Mouse (Mus musculus): Measurements from ENCODE around the gene Bcl2a1d. TPM values are rescaled to one million over a fixed set of nuclear protein-coding genes. Genes with fewer than 3 reads are reported as not detected.
"Not testable (repeated sequence)": the region's sequence is repeated elsewhere in the genome, so short reads cannot be mapped to it uniquely, and the experiment has no call there.

The Bcl2a1d gene
- polyA plus RNA-seq, 1 experiment from 2014 or later: not detected

- Histone ChIP-seq H3K4me2 (ENCODE audit: low read depth, low read length) (peak within 1 kb of the TSS; percentile 50), H3K27ac (ENCODE audit: low read length) (peak within 1 kb of the TSS; percentile 64), H3K9ac (ENCODE audit: low read length) (peak within 1 kb of the TSS; percentile 50), H3K4me3 (replicated peaks; ENCODE audit: low read length) (peak within 1 kb of the TSS; percentile 40)
- not testable (repeated sequence) for H3K9me3 ChIP-seq (replicated peaks; ENCODE audit: control insufficient read depth, low read length); H3K4me1 ChIP-seq (ENCODE audit: control insufficient read depth, insufficient read depth, low read length); H3K36me3 ChIP-seq (ENCODE audit: control insufficient read depth, insufficient read depth, low read length); H3K27me3 ChIP-seq (ENCODE audit: control insufficient read depth, insufficient read depth, low read length)
- ATAC-seq (ENCODE audit: insufficient read depth, low FRiP score): peak; percentile 51; the same call in 1 of the 2 replicates
- 8% methylated on average over 11 of the region's 12 CpGs for WGBS
These were observed 11.7 kb downstream of the Bcl2a1d start, which contains the start of gene Mthfsl for GRCm38 (mm10) chr9:88719989-88720537. Gene Mthfsl, minus strand, starts transcription at chr9:88720296.

GRCm38 (mm10) chr9:88719073-88719921, 12.4 kb downstream of the Bcl2a1d start:
- not testable (repeated sequence) for H3K27ac ChIP-seq (ENCODE audit: low read length); H3K4me1 ChIP-seq (ENCODE audit: control insufficient read depth, insufficient read depth, low read length); H3K36me3 ChIP-seq (ENCODE audit: control insufficient read depth, insufficient read depth, low read length); H3K27me3 ChIP-seq (ENCODE audit: control insufficient read depth, insufficient read depth, low read length); H3K9me3 ChIP-seq (replicated peaks; ENCODE audit: control insufficient read depth, low read length)
- peak overlapping the region; percentile 35; the same call in 1 of the 2 replicates for H3K9ac ChIP-seq (ENCODE audit: low read length)
- WGBS: 16% methylated on average over 21 of the region's 46 CpGs
- H3K4me2 ChIP-seq (ENCODE audit: low read depth, low read length): peak overlapping the region; percentile 47
- peak overlapping the region; percentile 40 for H3K4me3 ChIP-seq (replicated peaks; ENCODE audit: low read length)
- peak; percentile 94 for ATAC-seq (ENCODE audit: insufficient read depth, low FRiP score)

GRCm38 (mm10) chr9:88718593-88718992, 13.1 kb downstream of the Bcl2a1d start:
- not testable (repeated sequence) for H3K27ac ChIP-seq (ENCODE audit: low read length); ATAC-seq (ENCODE audit: insufficient read depth, low FRiP score); H3K4me1 ChIP-seq (ENCODE audit: control insufficient read depth, insufficient read depth, low read length); H3K27me3 ChIP-seq (ENCODE audit: control insufficient read depth, insufficient read depth, low read length); H3K36me3 ChIP-seq (ENCODE audit: control insufficient read depth, insufficient read depth, low read length); H3K4me3 ChIP-seq (replicated peaks; ENCODE audit: low read length); H3K9ac ChIP-seq (ENCODE audit: low read length); H3K9me3 ChIP-seq (replicated peaks; ENCODE audit: control insufficient read depth, low read length)
- 72% methylated on average over 4 of the region's 5 CpGs for WGBS
- H3K4me2 ChIP-seq (ENCODE audit: low read depth, low read length): 0 out of 2 replicates have a peak overlapping the region, but pooled peaks have one; percentile 47

GRCm38 (mm10) chr9:88718140-88718539, 13.6 kb downstream of the Bcl2a1d start:
- H3K9me3 ChIP-seq (replicated peaks; ENCODE audit: control insufficient read depth, low read length); H3K4me2 ChIP-seq (ENCODE audit: low read depth, low read length); H3K4me3 ChIP-seq (replicated peaks; ENCODE audit: low read length); H3K27me3 ChIP-seq (ENCODE audit: control insufficient read depth, insufficient read depth, low read length); H3K36me3 ChIP-seq (ENCODE audit: control insufficient read depth, insufficient read depth, low read length); H3K9ac ChIP-seq (ENCODE audit: low read length); H3K27ac ChIP-seq (ENCODE audit: low read length); H3K4me1 ChIP-seq (ENCODE audit: control insufficient read depth, insufficient read depth, low read length); ATAC-seq (ENCODE audit: insufficient read depth, low FRiP score): not testable (repeated sequence)
- 34% methylated on average over 2 of the region's 2 CpGs for WGBS

- not testable (repeated sequence) for H3K27ac ChIP-seq (ENCODE audit: low read length); H3K4me2 ChIP-seq (ENCODE audit: low read depth, low read length); ATAC-seq (ENCODE audit: insufficient read depth, low FRiP score); H3K4me3 ChIP-seq (replicated peaks; ENCODE audit: low read length); H3K9ac ChIP-seq (ENCODE audit: low read length); H3K36me3 ChIP-seq (ENCODE audit: control insufficient read depth, insufficient read depth, low read length); H3K27me3 ChIP-seq (ENCODE audit: control insufficient read depth, insufficient read depth, low read length); H3K4me1 ChIP-seq (ENCODE audit: control insufficient read depth, insufficient read depth, low read length); H3K9me3 ChIP-seq (replicated peaks; ENCODE audit: control insufficient read depth, low read length)
- 80% methylated on average over 5 of the region's 5 CpGs for WGBS
These were observed 17.2 kb downstream of the Bcl2a1d start for GRCm38 (mm10) chr9:88714515-88714914.

- not testable (repeated sequence) for H3K4me2 ChIP-seq (ENCODE audit: low read depth, low read length); H3K9ac ChIP-seq (ENCODE audit: low read length); ATAC-seq (ENCODE audit: insufficient read depth, low FRiP score); H3K4me3 ChIP-seq (replicated peaks; ENCODE audit: low read length); H3K27me3 ChIP-seq (ENCODE audit: control insufficient read depth, insufficient read depth, low read length); H3K9me3 ChIP-seq (replicated peaks; ENCODE audit: control insufficient read depth, low read length); H3K36me3 ChIP-seq (ENCODE audit: control insufficient read depth, insufficient read depth, low read length); H3K4me1 ChIP-seq (ENCODE audit: control insufficient read depth, insufficient read depth, low read length); H3K27ac ChIP-seq (ENCODE audit: low read length)
- 69% methylated on average over 3 of the region's 3 CpGs for WGBS
These were observed 19.5 kb downstream of the Bcl2a1d start for GRCm38 (mm10) chr9:88712164-88712749.

- WGBS: 88% methylated on average over 4 of the region's 5 CpGs
- H3K4me1 ChIP-seq (ENCODE audit: control insufficient read depth, insufficient read depth, low read length); ATAC-seq (ENCODE audit: insufficient read depth, low FRiP score): not testable (repeated sequence)
These were observed 20.7 kb downstream of the Bcl2a1d start for GRCm38 (mm10) chr9:88710910-88711438.

GRCm38 (mm10) chr9:88710439-88710838, 21.3 kb downstream of the Bcl2a1d start:
- not testable (repeated sequence) for H3K9ac ChIP-seq (ENCODE audit: low read length); H3K4me2 ChIP-seq (ENCODE audit: low read depth, low read length); H3K4me3 ChIP-seq (replicated peaks; ENCODE audit: low read length); H3K9me3 ChIP-seq (replicated peaks; ENCODE audit: control insufficient read depth, low read length); H3K36me3 ChIP-seq (ENCODE audit: control insufficient read depth, insufficient read depth, low read length); H3K27me3 ChIP-seq (ENCODE audit: control insufficient read depth, insufficient read depth, low read length); ATAC-seq (ENCODE audit: insufficient read depth, low FRiP score); H3K27ac ChIP-seq (ENCODE audit: low read length); H3K4me1 ChIP-seq (ENCODE audit: control insufficient read depth, insufficient read depth, low read length)
- WGBS: 87% methylated on average over 2 of the region's 2 CpGs

More at GRCm38 (mm10) chr9:88710910-88711438, 20.7 kb downstream of the Bcl2a1d start:
- H3K4me2 ChIP-seq (ENCODE audit: low read depth, low read length); H3K9me3 ChIP-seq (replicated peaks; ENCODE audit: control insufficient read depth, low read length); H3K36me3 ChIP-seq (ENCODE audit: control insufficient read depth, insufficient read depth, low read length); H3K27me3 ChIP-seq (ENCODE audit: control insufficient read depth, insufficient read depth, low read length); H3K4me3 ChIP-seq (replicated peaks; ENCODE audit: low read length); H3K9ac ChIP-seq (ENCODE audit: low read length); H3K27ac ChIP-seq (ENCODE audit: low read length): not testable (repeated sequence)

GRCm38 (mm10) chr9:88709794-88710193, 21.9 kb downstream of the Bcl2a1d start:
- H3K27ac ChIP-seq (ENCODE audit: low read length); H3K9ac ChIP-seq (ENCODE audit: low read length); H3K4me2 ChIP-seq (ENCODE audit: low read depth, low read length); H3K4me1 ChIP-seq (ENCODE audit: control insufficient read depth, insufficient read depth, low read length); H3K4me3 ChIP-seq (replicated peaks; ENCODE audit: low read length); H3K36me3 ChIP-seq (ENCODE audit: control insufficient read depth, insufficient read depth, low read length); H3K9me3 ChIP-seq (replicated peaks; ENCODE audit: control insufficient read depth, low read length); ATAC-seq (ENCODE audit: insufficient read depth, low FRiP score); H3K27me3 ChIP-seq (ENCODE audit: control insufficient read depth, insufficient read depth, low read length): not testable (repeated sequence)
- WGBS: 68% methylated on average over 5 of the region's 5 CpGs

All from stomach, embryonic 16.5 days (tissue).